Mouse (Mus musculus): ENCODE measurements at regions not wholly inside any gene's neighbourhood (a gene's known extent, or its start where the extent isn't known, plus 50 kb on each side); places are given as distances from the start of the nearest gene placed in this dataset.

DNA sequence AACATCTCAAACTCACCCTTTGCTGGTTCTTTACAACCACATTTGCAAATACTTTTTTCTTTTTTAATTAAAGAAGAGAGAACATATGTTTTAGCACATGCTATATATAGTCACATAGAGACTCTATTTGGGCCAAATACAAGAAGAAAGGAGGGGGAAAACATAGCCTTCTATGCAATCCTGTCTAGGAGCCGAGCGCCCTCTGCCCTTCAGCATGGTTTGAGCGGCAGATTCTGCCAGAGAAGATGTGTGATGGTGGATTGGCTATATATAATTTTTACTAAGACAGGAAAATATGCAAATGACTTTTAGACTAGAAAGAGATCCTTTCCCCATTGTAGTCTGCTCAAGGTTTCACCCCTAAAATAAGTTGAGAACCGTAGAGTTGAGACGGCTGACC lies 60.0 kb upstream of the Myom1 start:
- no peak for ATAC-seq (ENCODE audit: insufficient read depth, low FRiP score)
- WGBS = 90% methylated on average over 5 of the region's 5 CpGs
- no peak overlapping the region for H3K4me2 ChIP-seq (ENCODE audit: low read depth, low read length)
- H3K9me3 ChIP-seq (replicated peaks; ENCODE audit: control insufficient read depth, low read length) = no peaks in the 10 kb centered on the region
- H3K36me3 ChIP-seq (ENCODE audit: control insufficient read depth, insufficient read depth, low read length) = no peaks in the 10 kb centered on the region
- H3K27ac ChIP-seq (ENCODE audit: low read length) = no peak overlapping the region
- no peak overlapping the region for H3K4me3 ChIP-seq (replicated peaks; ENCODE audit: low read length)
- H3K27me3 ChIP-seq (ENCODE audit: control insufficient read depth, insufficient read depth, low read length) = no peaks in the 10 kb centered on the region
- no peak overlapping the region for H3K9ac ChIP-seq (ENCODE audit: low read length)
- no peaks in the 10 kb centered on the region for H3K4me1 ChIP-seq (ENCODE audit: control insufficient read depth, insufficient read depth, low read length)

DNA sequence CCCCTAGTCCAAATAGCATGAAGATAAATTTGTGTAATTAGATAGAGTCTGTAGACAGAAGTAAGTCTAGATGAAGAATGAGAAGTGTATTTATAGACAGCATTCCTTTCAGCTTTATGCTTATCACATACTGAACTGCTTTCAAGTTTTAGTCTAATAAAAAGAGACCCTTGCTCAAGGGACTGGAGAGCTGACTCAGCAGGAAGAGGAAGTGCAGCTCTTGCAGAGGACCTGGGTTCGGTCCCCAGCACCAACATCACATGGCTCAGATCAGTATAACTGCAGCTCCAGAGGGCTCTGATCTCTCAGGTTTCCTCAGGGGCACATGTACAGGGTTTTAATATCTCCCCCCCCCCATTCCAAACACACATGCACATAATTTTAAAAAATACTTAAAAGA lies 68.2 kb upstream of the Myom1 start:
- H3K27ac ChIP-seq (ENCODE audit: low read length) = no peak overlapping the region
- no peak for ATAC-seq (ENCODE audit: insufficient read depth, low FRiP score)
- no peaks in the 10 kb centered on the region for H3K9me3 ChIP-seq (replicated peaks; ENCODE audit: control insufficient read depth, low read length)
- H3K36me3 ChIP-seq (ENCODE audit: control insufficient read depth, insufficient read depth, low read length) = no peaks in the 10 kb centered on the region
- no peak overlapping the region for H3K4me3 ChIP-seq (replicated peaks; ENCODE audit: low read length)
- H3K27me3 ChIP-seq (ENCODE audit: control insufficient read depth, insufficient read depth, low read length) = no peaks in the 10 kb centered on the region
- H3K4me1 ChIP-seq (ENCODE audit: control insufficient read depth, insufficient read depth, low read length) = 0 out of 2 replicates have a peak, but pooled peaks cover 3% of the 10 kb centered on the region
- H3K9ac ChIP-seq (ENCODE audit: low read length) = no peak overlapping the region
- 83% methylated on average over 1 of the region's 1 CpGs for WGBS
- H3K4me2 ChIP-seq (ENCODE audit: low read depth, low read length) = no peak overlapping the region

DNA sequence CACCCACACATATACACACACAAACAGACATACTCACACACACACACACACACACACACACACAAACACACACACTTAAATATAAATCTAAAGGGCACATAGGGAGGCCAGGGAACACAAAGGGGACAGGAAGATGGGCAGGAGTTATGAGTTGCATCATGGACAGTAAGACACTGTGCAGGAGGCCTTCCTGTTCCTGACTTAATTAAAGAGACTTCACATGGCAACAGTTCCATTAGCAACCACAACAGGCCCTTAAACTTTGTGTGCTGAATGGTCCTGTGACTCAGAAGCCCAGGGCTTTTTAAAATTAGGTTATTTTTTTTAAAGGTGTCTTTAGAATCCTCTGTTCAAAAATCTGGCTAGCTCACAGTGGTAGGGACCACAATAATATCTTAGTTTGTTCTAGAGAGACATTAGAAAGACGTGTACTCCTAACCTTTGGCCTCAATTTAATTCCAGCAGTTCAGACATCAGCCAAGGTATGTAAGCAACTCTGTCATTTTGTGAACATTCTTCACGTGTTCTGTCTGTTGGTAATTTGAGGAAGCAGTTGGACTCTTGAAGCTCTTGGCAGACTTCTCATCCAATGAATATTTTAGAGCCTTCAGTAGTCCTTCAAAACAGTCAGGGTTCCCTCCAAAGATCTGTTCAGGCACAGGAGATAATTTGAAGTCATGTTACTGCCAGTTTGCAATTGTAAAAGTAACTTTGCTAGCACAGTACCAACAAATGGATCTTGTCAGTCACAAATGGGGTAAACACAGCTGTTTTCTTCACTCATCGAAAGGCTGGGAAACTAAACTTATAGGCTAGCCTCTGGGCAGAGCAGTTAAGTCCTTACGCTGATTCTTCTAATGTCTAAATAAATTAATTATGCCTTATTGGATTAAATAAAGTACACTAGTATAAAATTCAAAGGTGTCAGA lies 69.0 kb upstream of the Myom1 start:
- Histone ChIP-seq H3K36me3 (ENCODE audit: control insufficient read depth, insufficient read depth, low read length) (no peaks in the 10 kb centered on the region), H3K4me1 (ENCODE audit: control insufficient read depth, insufficient read depth, low read length) (0 out of 2 replicates have a peak, but pooled peaks cover 3% of the 10 kb centered on the region), H3K9ac (ENCODE audit: low read length) (no peak overlapping the region), H3K9me3 (replicated peaks; ENCODE audit: control insufficient read depth, low read length) (no peaks in the 10 kb centered on the region), H3K4me2 (ENCODE audit: low read depth, low read length) (no peak overlapping the region), H3K27ac (ENCODE audit: low read length) (no peak overlapping the region), H3K4me3 (replicated peaks; ENCODE audit: low read length) (no peak overlapping the region), H3K27me3 (ENCODE audit: control insufficient read depth, insufficient read depth, low read length) (no peaks in the 10 kb centered on the region)
- ATAC-seq (ENCODE audit: insufficient read depth, low FRiP score) = no peak
- WGBS = 27% methylated on average over 4 of the region's 4 CpGs

DNA sequence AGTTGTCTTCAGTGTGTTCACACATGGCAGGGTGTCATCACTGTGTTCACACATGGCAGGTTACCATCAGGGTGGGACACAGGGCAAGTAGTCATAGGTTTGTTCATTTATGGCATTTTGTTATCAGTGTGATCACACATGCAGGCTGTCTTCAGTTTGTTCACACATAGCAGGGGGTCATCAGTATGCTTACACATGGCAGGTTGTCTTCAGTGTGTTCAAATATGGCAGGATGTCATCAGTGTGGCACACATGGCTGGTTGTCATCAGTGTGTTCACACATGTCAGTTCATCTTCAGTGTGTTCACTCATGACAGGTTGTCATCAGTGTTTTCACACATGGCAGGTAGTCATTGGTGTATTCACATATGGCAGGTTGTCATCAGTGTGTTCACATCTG lies 69.9 kb upstream of the Myom1 start:
- ATAC-seq (ENCODE audit: insufficient read depth, low FRiP score) = no peak

DNA sequence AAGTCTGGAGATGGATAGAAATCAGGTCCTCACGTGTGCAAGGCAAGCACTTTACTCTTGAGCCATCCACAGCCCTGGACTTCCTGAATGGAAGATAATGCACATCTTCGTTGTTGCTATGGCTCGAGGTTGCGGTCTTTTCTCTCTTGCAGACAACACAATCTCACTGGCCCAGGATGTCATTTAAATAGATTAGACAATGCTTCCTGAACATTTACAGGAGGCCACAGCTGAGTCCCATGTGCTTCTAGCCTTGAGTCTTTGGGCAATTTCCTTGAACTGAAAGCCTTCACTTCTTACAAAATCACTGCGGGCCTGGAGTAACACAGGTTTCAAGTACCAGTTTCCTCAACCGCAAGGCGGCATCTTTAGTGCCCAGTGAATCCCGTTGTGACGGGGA lies 71.8 kb upstream of the Myom1 start:
- ATAC-seq (ENCODE audit: insufficient read depth, low FRiP score) = no peak
- 82% methylated on average over 9 of the region's 9 CpGs for WGBS
- Histone ChIP-seq H3K27ac (ENCODE audit: low read length) (no peak overlapping the region), H3K9ac (ENCODE audit: low read length) (no peak overlapping the region), H3K4me3 (replicated peaks; ENCODE audit: low read length) (no peak overlapping the region), H3K27me3 (ENCODE audit: control insufficient read depth, insufficient read depth, low read length) (no peaks in the 10 kb centered on the region), H3K4me2 (ENCODE audit: low read depth, low read length) (no peak overlapping the region), H3K9me3 (replicated peaks; ENCODE audit: control insufficient read depth, low read length) (no peaks in the 10 kb centered on the region), H3K4me1 (ENCODE audit: control insufficient read depth, insufficient read depth, low read length) (0 out of 2 replicates have a peak, but pooled peaks cover 3% of the 10 kb centered on the region), H3K36me3 (ENCODE audit: control insufficient read depth, insufficient read depth, low read length) (no peaks in the 10 kb centered on the region)

More for the DNA sequence above, 69.9 kb upstream of the Myom1 start:
- H3K9ac ChIP-seq (ENCODE audit: low read length) = no peak overlapping the region
- H3K27ac ChIP-seq (ENCODE audit: low read length) = no peak overlapping the region
- H3K4me2 ChIP-seq (ENCODE audit: low read depth, low read length) = no peak overlapping the region
- no peaks in the 10 kb centered on the region for H3K36me3 ChIP-seq (ENCODE audit: control insufficient read depth, insufficient read depth, low read length)
- no peaks in the 10 kb centered on the region for H3K27me3 ChIP-seq (ENCODE audit: control insufficient read depth, insufficient read depth, low read length)
- H3K4me1 ChIP-seq (ENCODE audit: control insufficient read depth, insufficient read depth, low read length) = 0 out of 2 replicates have a peak, but pooled peaks cover 3% of the 10 kb centered on the region
- no peaks in the 10 kb centered on the region for H3K9me3 ChIP-seq (replicated peaks; ENCODE audit: control insufficient read depth, low read length)
- no peak overlapping the region for H3K4me3 ChIP-seq (replicated peaks; ENCODE audit: low read length)

GRCm38 (mm10) chr17:70929582-70929981 lies 72.9 kb upstream of the Myom1 start:
- Histone ChIP-seq H3K36me3 (ENCODE audit: control insufficient read depth, insufficient read depth, low read length) (no peaks in the 10 kb centered on the region), H3K4me1 (ENCODE audit: control insufficient read depth, insufficient read depth, low read length) (0 out of 2 replicates have a peak, but pooled peaks cover 3% of the 10 kb centered on the region), H3K27ac (ENCODE audit: low read length) (no peak overlapping the region), H3K4me2 (ENCODE audit: low read depth, low read length) (no peak overlapping the region), H3K4me3 (replicated peaks; ENCODE audit: low read length) (no peak overlapping the region), H3K9me3 (replicated peaks; ENCODE audit: control insufficient read depth, low read length) (no peaks in the 10 kb centered on the region), H3K27me3 (ENCODE audit: control insufficient read depth, insufficient read depth, low read length) (no peaks in the 10 kb centered on the region), H3K9ac (ENCODE audit: low read length) (no peak overlapping the region)
- 74% methylated on average over 1 of the region's 1 CpGs for WGBS
- no peak for ATAC-seq (ENCODE audit: insufficient read depth, low FRiP score)

DNA sequence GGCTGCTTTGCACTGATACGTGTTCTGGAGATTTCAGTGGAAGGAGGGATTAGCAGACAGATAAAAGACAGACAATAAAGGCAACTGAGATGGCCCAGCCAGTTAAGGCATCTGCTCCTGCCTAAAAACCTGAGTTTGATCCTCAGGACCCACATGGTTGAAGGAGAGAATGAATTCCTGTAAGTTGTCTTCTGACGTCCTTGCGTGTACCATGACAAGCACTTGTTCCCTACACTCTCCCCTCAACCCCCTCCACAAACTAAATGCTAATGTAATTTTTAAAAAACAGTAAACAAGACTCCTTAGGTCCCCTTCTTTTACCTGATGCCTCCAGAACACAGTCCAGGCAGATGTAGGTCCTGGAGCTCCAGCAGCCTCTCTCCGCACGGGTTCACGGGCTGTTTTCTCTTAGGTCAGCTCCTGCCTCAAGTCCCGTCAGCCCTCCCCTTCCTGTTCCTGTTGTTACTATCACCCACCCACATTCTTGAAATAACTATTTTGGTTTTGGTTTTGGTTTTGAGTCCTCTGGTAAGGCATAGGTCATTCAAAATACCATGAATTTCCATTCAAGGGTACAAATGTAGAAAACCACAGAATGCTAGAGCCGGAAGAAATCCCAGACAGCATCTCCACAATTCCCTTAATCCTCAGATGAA lies 71.3 kb upstream of the Tgif1 start:
- Histone ChIP-seq H3K4me2 (ENCODE audit: low read depth, low read length) (no peak overlapping the region), H3K27ac (ENCODE audit: low read length) (no peak overlapping the region), H3K36me3 (ENCODE audit: control insufficient read depth, insufficient read depth, low read length) (no peaks in the 10 kb centered on the region), H3K27me3 (ENCODE audit: control insufficient read depth, insufficient read depth, low read length) (no peaks in the 10 kb centered on the region), H3K4me3 (replicated peaks; ENCODE audit: low read length) (no peak overlapping the region), H3K9ac (ENCODE audit: low read length) (no peak overlapping the region), H3K9me3 (replicated peaks; ENCODE audit: control insufficient read depth, low read length) (no peaks in the 10 kb centered on the region), H3K4me1 (ENCODE audit: control insufficient read depth, insufficient read depth, low read length) (no peaks in the 10 kb centered on the region)
- ATAC-seq (ENCODE audit: insufficient read depth, low FRiP score) = no peak
- WGBS = 85% methylated on average over 8 of the region's 8 CpGs

GRCm38 (mm10) chr17:70921681-70922080 lies 68.3 kb upstream of the Tgif1 start:
- WGBS = 55% methylated on average over 13 of the region's 13 CpGs
- H3K4me2 ChIP-seq (ENCODE audit: low read depth, low read length) = no peak overlapping the region
- H3K9ac ChIP-seq (ENCODE audit: low read length) = no peak overlapping the region
- no peak overlapping the region for H3K4me3 ChIP-seq (replicated peaks; ENCODE audit: low read length)
- ATAC-seq (ENCODE audit: insufficient read depth, low FRiP score) = peak; percentile 21; the same call in 1 of the 2 replicates
- H3K27ac ChIP-seq (ENCODE audit: low read length) = no peak overlapping the region
- H3K4me1 ChIP-seq (ENCODE audit: control insufficient read depth, insufficient read depth, low read length) = no peaks in the 10 kb centered on the region
- no peaks in the 10 kb centered on the region for H3K9me3 ChIP-seq (replicated peaks; ENCODE audit: control insufficient read depth, low read length)
- no peaks in the 10 kb centered on the region for H3K27me3 ChIP-seq (ENCODE audit: control insufficient read depth, insufficient read depth, low read length)
- no peaks in the 10 kb centered on the region for H3K36me3 ChIP-seq (ENCODE audit: control insufficient read depth, insufficient read depth, low read length)

DNA sequence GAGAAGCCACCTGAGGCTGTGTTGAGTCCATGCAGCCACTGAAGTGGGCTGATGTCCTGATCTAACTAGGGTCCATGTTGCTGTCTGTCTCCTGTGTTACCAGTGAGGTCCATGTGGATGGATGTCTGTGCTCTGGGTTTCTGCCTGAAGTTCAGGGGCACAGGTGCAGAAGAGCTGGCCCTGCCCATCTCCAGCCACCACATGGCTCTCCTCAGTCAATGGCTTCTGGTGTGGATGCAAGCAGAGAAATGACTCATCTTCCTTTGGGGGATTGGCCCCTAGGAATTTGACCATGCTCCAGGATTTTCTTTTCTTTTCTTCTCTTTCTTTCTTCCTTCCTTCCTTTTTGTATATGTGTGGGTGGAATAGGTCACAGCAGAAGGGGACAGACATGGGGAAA lies 66.8 kb upstream of the Tgif1 start:
- H3K4me2 ChIP-seq (ENCODE audit: low read depth, low read length) = no peak overlapping the region
- H3K4me3 ChIP-seq (replicated peaks; ENCODE audit: low read length) = no peak overlapping the region
- H3K36me3 ChIP-seq (ENCODE audit: control insufficient read depth, insufficient read depth, low read length) = no peaks in the 10 kb centered on the region
- no peak overlapping the region for H3K9ac ChIP-seq (ENCODE audit: low read length)
- no peak overlapping the region for H3K27ac ChIP-seq (ENCODE audit: low read length)
- no peaks in the 10 kb centered on the region for H3K27me3 ChIP-seq (ENCODE audit: control insufficient read depth, insufficient read depth, low read length)
- H3K9me3 ChIP-seq (replicated peaks; ENCODE audit: control insufficient read depth, low read length) = no peaks in the 10 kb centered on the region
- H3K4me1 ChIP-seq (ENCODE audit: control insufficient read depth, insufficient read depth, low read length) = no peaks in the 10 kb centered on the region
- no peak for ATAC-seq (ENCODE audit: insufficient read depth, low FRiP score)

Data from stomach, embryonic 16.5 days (tissue).